Mouse (Mus musculus): ENCODE measurements around the gene Mpdz. TPM values are rescaled to one million over a fixed set of nuclear protein-coding genes. Genes with fewer than 3 reads are reported as not detected.

Mpdz gene
- polyA plus RNA-seq, 1 experiment from 2014 or later = 4.7 TPM

DNA sequence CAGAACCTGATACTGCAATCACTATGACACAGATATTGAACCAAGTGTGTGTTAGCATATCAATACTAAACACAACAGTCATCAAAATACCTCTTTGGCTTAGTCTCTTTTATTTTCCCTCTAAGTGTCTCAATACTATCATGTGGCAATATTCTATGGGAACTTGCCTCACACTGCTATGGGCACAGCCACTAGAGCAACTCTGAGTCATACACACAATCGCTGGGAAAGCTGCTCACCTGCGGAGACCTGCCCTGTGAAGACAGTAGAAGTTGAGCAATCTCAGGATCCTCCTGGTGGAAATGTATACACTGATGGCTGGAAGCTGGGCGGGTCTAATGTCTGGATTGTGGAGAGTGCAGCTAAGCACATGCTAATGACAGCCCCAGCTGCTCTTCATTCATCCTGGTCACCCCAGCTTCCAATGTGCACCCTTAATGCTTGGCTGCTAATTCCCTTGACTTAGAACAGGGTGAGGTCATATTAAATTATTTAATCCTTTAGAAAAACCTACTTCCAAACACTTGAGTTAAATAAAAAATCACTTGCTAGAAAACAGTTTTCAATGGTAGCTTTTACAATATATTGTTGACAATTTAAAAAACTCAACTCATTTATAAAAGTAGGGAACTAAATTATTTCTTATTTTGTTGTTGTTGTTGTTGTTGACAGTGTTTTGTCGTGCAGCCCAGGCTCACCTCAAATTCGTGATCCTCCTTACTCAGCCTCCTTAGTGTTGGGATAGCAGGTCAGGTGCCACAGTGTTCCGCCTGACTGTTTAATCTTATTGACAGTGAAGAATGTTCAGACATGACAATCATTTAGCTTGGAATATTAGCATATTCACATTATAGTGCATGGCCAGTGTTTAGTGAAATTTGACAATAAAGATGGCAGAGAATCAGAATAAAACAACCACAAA is 189.5 kb downstream of the Mpdz start:
- H3K27ac ChIP-seq = no peak overlapping the region
- no peaks in the 10 kb centered on the region for H3K9me3 ChIP-seq (replicated peaks)
- no peaks in the 10 kb centered on the region for H3K27me3 ChIP-seq (replicated peaks)
- no peak overlapping the region for H3K4me2 ChIP-seq
- H3K36me3 ChIP-seq = no peaks in the 10 kb centered on the region
- no peak for ATAC-seq
- H3K4me3 ChIP-seq = no peak overlapping the region
- no peaks in the 10 kb centered on the region for H3K4me1 ChIP-seq
- no peak overlapping the region for H3K9ac ChIP-seq
- 61% methylated on average over 6 of the region's 6 CpGs for WGBS (ENCODE audit: insufficient replicate concordance)

DNA sequence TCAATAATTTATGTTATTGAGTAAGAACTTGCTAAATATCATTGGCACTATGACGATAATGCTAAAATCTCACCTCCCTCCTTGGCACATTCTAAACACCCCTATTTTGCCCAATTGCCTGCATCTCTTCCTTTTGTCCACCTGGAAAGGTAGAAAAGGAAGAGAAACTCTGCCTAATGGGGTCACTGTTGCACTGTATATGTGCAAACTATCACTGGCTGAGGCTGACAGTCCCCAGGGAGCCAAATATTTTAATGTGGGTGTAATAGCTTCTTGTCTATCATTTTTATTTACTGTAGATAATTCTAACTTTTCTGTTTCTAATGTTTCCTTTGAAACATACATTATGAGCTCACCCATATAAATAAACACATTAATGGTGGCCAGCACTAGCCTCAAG is 190.3 kb downstream of the Mpdz start:
- no peak for ATAC-seq
- Histone ChIP-seq H3K4me3 (no peak overlapping the region), H3K27me3 (replicated peaks) (no peaks in the 10 kb centered on the region), H3K9ac (no peak overlapping the region), H3K4me2 (no peak overlapping the region), H3K36me3 (no peaks in the 10 kb centered on the region), H3K4me1 (no peaks in the 10 kb centered on the region), H3K9me3 (replicated peaks) (no peaks in the 10 kb centered on the region), H3K27ac (no peak overlapping the region)
- WGBS (ENCODE audit: insufficient replicate concordance) = 71% methylated on average over 1 of the region's 1 CpGs

DNA sequence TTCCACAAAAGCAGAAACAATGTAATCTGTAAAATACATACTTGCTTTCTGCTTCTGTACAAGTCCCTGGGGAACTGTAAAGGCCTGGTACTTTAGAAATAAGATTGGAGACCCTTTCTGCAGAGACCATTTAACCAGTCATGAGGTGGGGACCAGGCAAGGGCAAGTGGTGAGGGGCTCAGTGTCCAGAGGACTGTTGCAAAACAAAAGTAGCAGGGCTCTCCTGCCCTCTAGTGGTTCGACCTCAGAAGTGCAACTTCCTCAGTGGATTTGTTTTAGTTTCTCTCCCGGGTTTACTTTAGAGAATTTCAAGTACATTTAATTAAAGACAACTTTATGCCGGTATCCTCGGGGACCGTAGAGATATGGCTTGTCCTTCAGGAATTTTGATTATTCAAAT is 190.7 kb downstream of the Mpdz start:
- no peaks in the 10 kb centered on the region for H3K9me3 ChIP-seq (replicated peaks)
- no peak overlapping the region for H3K4me3 ChIP-seq
- ATAC-seq = no peak
- H3K4me1 ChIP-seq = no peaks in the 10 kb centered on the region
- H3K27me3 ChIP-seq (replicated peaks) = no peaks in the 10 kb centered on the region
- H3K4me2 ChIP-seq = no peak overlapping the region
- 10% methylated on average over 5 of the region's 5 CpGs for WGBS (ENCODE audit: insufficient replicate concordance)
- H3K27ac ChIP-seq = no peak overlapping the region
- H3K36me3 ChIP-seq = no peaks in the 10 kb centered on the region
- H3K9ac ChIP-seq = no peak overlapping the region

DNA sequence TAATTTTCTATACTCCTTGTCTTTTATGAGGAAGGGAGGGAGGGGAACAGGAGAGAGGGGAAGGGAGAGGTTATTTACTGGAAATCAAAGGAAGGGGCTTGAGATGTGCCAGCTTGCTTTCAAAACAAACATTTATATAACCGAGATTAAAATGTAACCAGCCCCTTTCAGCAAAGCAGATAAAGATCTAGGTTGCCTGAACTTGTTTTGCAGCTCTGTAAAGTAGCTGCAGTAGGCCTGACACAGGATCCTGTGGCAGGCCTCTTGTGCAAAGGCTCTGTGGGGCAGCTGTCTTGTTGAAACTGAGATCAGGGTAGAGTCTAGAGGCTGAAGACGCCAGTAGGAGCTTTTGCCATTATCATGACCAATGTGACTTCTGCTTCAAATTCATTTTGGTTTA is 193.4 kb downstream of the Mpdz start:
- Histone ChIP-seq H3K4me1 (no peaks in the 10 kb centered on the region), H3K36me3 (no peaks in the 10 kb centered on the region), H3K4me3 (no peak overlapping the region), H3K27me3 (replicated peaks) (no peaks in the 10 kb centered on the region), H3K4me2 (no peak overlapping the region), H3K9ac (no peak overlapping the region), H3K27ac (no peak overlapping the region), H3K9me3 (replicated peaks) (no peaks in the 10 kb centered on the region)
- WGBS (ENCODE audit: insufficient replicate concordance) = 54% methylated on average over 2 of the region's 2 CpGs
- ATAC-seq = no peak

- Histone ChIP-seq H3K9ac (no peak overlapping the region), H3K9me3 (replicated peaks) (no peaks in the 10 kb centered on the region), H3K4me1 (no peaks in the 10 kb centered on the region), H3K36me3 (no peaks in the 10 kb centered on the region), H3K4me2 (no peak overlapping the region), H3K27me3 (replicated peaks) (no peaks in the 10 kb centered on the region), H3K27ac (no peak overlapping the region), H3K4me3 (no peak overlapping the region)
- no peak for ATAC-seq
- 53% methylated on average over 5 of the region's 5 CpGs for WGBS (ENCODE audit: insufficient replicate concordance)
Measured at GRCm38 (mm10) chr4:81236227-81236626, 206.4 kb downstream of the Mpdz start.
